Mouse (Mus musculus) liver, embryonic 14.5 days (tissue): ENCODE results near the gene Tedc2.

Source experiments
- CTCF ChIP-seq: IDR thresholded peaks from 2 replicates; pipeline ENCODE4 v1.5.1; 2016; ENCODE audit warnings: antibody characterized with exemption, low read depth, control low read depth
- EP300 ChIP-seq: IDR thresholded peaks from 2 replicates; pipeline ENCODE4 v1.6.1; 2016; ENCODE audit warnings: antibody characterized with exemption, low read depth

DNA sequence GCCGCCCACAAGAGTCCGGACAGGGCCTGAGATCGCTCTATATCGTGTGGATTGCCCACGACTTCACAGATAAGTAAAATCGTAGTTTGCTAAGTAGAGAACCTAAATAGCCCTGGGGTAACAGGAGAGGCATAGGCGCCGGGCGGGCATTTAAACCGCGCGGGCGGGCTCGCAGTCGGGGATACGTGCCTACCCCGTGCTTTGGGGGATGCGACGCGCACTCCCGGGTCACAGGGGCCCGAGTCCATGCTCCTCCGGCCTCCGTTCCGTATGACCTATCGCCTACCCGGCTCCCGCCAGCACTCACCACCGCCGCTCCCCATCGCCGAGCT is 30.3 kb upstream of the Tedc2 start:
- TF ChIP-seq CTCF: no peak
- no peak for TF ChIP-seq EP300
